Comparison of ENCODE assay signal across 18 mouse cellular contexts in genomic region chr7:50137706-50138105, GRCm38 (mm10).
DNase-seq lines count a peak whose midpoint lies in the region; ATAC-seq lines count a peak whose summit lies in the region.
"Had no signal": no experiment of that assay in that cellular context is flagged by ENCODE, and none has a peak within 500 bp of the region (broad histone marks: within the 10 kb centered on the region; RNA-seq: fewer than 3 reads in every experiment).

No protein-coding gene starts in this region.

- ATAC-seq in frontal cortex, adult (ENCODE audit: low TSS enrichment) = peak; percentile 59; the same call in 1 of the 2 replicates
- no peak for ATAC-seq in CD4-positive, CD25-positive, alpha-beta regulatory T cell, adult 4 months
- ATAC-seq: forebrain, embryonic 13.5 days; forebrain, embryonic 15.5 days had no signal

- no peak for DNase-seq in frontal cortex, postnatal 25 days (ENCODE audit: low spot score in 2 of 2)
- DNase-seq in layer of hippocampus, adult 9-11 months = peak; percentile 32
- DNase-seq in layer of hippocampus, postnatal 10 days (ENCODE audit: low spot score in 2 of 2) = no peak
- peak; percentile 29 for DNase-seq in right cerebral cortex, adult 18-20 months
- DNase-seq in right cerebral cortex, adult 2 months (ENCODE audit: low spot score in 2 of 2) = no peak
- DNase-seq: adrenal gland, adult 2 months; adrenal gland, postnatal 10 days; adrenal gland, postnatal 25 days; B cell, adult 2 months; cerebellum, adult 11-12 months; cerebellum, adult 2 months; cerebellum, adult 9-10 months; cerebellum, postnatal 10 days; cerebellum, postnatal 25 days had no signal

Comparison
In these comparisons a context has a peak if more than half of its experiments do, and no peak if none do; other contexts are left out.
1. DNase-seq: peak in layer of hippocampus, adult 9-11 months (single experiment) and right cerebral cortex, adult 18-20 months (single experiment); none in frontal cortex, postnatal 25 days (0 of 2), layer of hippocampus, postnatal 10 days (0 of 2) and right cerebral cortex, adult 2 months (0 of 2).